Mouse (Mus musculus) adrenal gland, adult 2 months (tissue): ENCODE data around the gene Olfr328. TPM values are rescaled to one million over a fixed set of nuclear protein-coding genes. Genes with fewer than 3 reads are reported as not detected.
"Not testable (repeated sequence)": the region's sequence is repeated elsewhere in the genome, so short reads cannot be mapped to it uniquely, and the experiment has no call there.

Experiments
- DNase-seq: peaks from one replicate; pipeline ENCODE4 v3.0.0; 2021
- long read RNA-seq: library from polyadenylated mRNA; stranded (forward); transcript quantifications from one replicate; pipeline ENCODE4 v2.0.0, GENCODE M21; 2021
- polyA plus RNA-seq: library from polyadenylated mRNA; depleted of rRNA; stranded (reverse); fragments of >200 nt; gene quantifications from 2 replicates; pipeline ENCODE4 v1.2.3, GENCODE M21; 2012; rRNA removed
- total RNA-seq, 2 experiments: library from RNA; stranded (reverse); gene quantifications; 2 replicates each; pipeline ENCODE4 v1.2.3; 2021

The Olfr328 gene
- total RNA-seq (under 1 TPM in 1 of 2 experiments, not detected in 1; 0.24 TPM), polyA plus RNA-seq (not detected in 2 replicates)
- long read RNA-seq: 0 reads

- no peak for DNase-seq
Observed at GRCm38 (mm10) chr11:58555536-58555935, at the start of gene Olfr328. TSS of gene Olfr328 (minus strand) at chr11:58555636.

- DNase-seq: no peak
Observed at GRCm38 (mm10) chr11:58605228-58605627, 49.8 kb upstream of the Olfr328 start.

GRCm38 (mm10) chr11:58604688-58605087 lies 49.3 kb upstream of the Olfr328 start:
- no peak for DNase-seq

GRCm38 (mm10) chr11:58602800-58603560 lies 47.5 kb upstream of the Olfr328 start:
- DNase-seq: no peak

- DNase-seq: no peak
Observed at GRCm38 (mm10) chr11:58602062-58602461, 46.6 kb upstream of the Olfr328 start.

- DNase-seq: no peak
Observed at GRCm38 (mm10) chr11:58597837-58598236, 42.4 kb upstream of the Olfr328 start.

- no peak for DNase-seq
Observed at GRCm38 (mm10) chr11:58594814-58595213, 39.4 kb upstream of the Olfr328 start, which contains the start of gene Olfr324. TSS of gene Olfr324 (plus strand) at chr11:58595114.

GRCm38 (mm10) chr11:58588620-58589250 lies 33.3 kb upstream of the Olfr328 start:
- DNase-seq: no peak

GRCm38 (mm10) chr11:58587898-58588348 lies 32.5 kb upstream of the Olfr328 start:
- DNase-seq: peak; percentile 39

- DNase-seq: no peak
Observed at GRCm38 (mm10) chr11:58578636-58579035, 23.2 kb upstream of the Olfr328 start.

GRCm38 (mm10) chr11:58577430-58577829 lies 22.0 kb upstream of the Olfr328 start, which contains the start of gene Olfr325:
TSS of gene Olfr325 (plus strand) at chr11:58577730.
- no peak for DNase-seq

- DNase-seq: no peak
Observed at GRCm38 (mm10) chr11:58570405-58570804, 15.0 kb upstream of the Olfr328 start, which contains the start of gene Olfr224. TSS of gene Olfr224 (minus strand) at chr11:58570553.

GRCm38 (mm10) chr11:58546322-58546721 lies 9.1 kb downstream of the Olfr328 start, which contains the start of gene Olfr329-ps:
TSS of gene Olfr329-ps (minus strand) at chr11:58546422.
- DNase-seq: no peak

GRCm38 (mm10) chr11:58534736-58535135 lies 20.7 kb downstream of the Olfr328 start, which contains the start of gene Olfr330:
TSS of gene Olfr330 (minus strand) at chr11:58534836.
- not testable (repeated sequence) for DNase-seq

GRCm38 (mm10) chr11:58519756-58520155 lies 35.7 kb downstream of the Olfr328 start:
- DNase-seq: peak; percentile 8

- peak; percentile 51 for DNase-seq
Observed at GRCm38 (mm10) chr11:58518916-58519315, 36.5 kb downstream of the Olfr328 start.

- DNase-seq: not testable (repeated sequence)
Observed at GRCm38 (mm10) chr11:58509058-58509457, 46.4 kb downstream of the Olfr328 start.

GRCm38 (mm10) chr11:58502472-58502871 lies 53.0 kb downstream of the Olfr328 start, which contains the start of gene Olfr331:
TSS of gene Olfr331 (minus strand) at chr11:58502572.
- DNase-seq: not testable (repeated sequence)
